Mouse (Mus musculus) midbrain, embryonic 15.5 days (tissue): ENCODE data around the gene Otor. TPM values are rescaled to one million over a fixed set of nuclear protein-coding genes. Genes with fewer than 3 reads are reported as not detected.

Experiments used
- ATAC-seq: fragments of 200-750 bp; cut with Nextera tagmentation; replicated peaks from 2 replicates; pipeline ENCODE4 v1.8.0; 2017; ENCODE audit warnings: moderate TSS enrichment
- H3K27ac ChIP-seq: fragments of 300-500 bp; sonication (generic); 2 replicates; pipeline ENCODE4 v1.5.1; 2015; ENCODE audit warnings: mild to moderate bottlenecking, inconsistent platforms
- H3K27me3 ChIP-seq: fragments of 300-500 bp; sonication (generic); replicated peaks from 2 replicates; pipeline ENCODE4 v1.6.1; 2015; ENCODE audit warnings: inconsistent platforms
- H3K36me3 ChIP-seq: fragments of 300-500 bp; sonication (generic); replicated peaks from 2 replicates; pipeline ENCODE4 v1.6.1; 2015; ENCODE audit warnings: inconsistent platforms
- H3K4me1 ChIP-seq: fragments of 300-500 bp; sonication (generic); 2 replicates; pipeline ENCODE4 v1.6.1; 2015; ENCODE audit warnings: inconsistent platforms
- H3K4me2 ChIP-seq: fragments of 300-500 bp; sonication (generic); 2 replicates; pipeline ENCODE4 v1.6.1; 2015; ENCODE audit warnings: inconsistent platforms, mild to moderate bottlenecking, moderate library complexity
- H3K4me3 ChIP-seq: fragments of 300-500 bp; sonication (generic); 2 replicates; pipeline ENCODE4 v1.5.1; 2015; ENCODE audit warnings: mild to moderate bottlenecking, inconsistent platforms
- H3K9ac ChIP-seq: fragments of 300-500 bp; sonication (generic); 2 replicates; pipeline ENCODE4 v1.6.1; 2015; ENCODE audit warnings: mild to moderate bottlenecking, inconsistent platforms
- H3K9me3 ChIP-seq: fragments of 300-500 bp; sonication (generic); 2 replicates; pipeline ENCODE4 v1.6.1; 2016; ENCODE audit warnings: inconsistent platforms
- WGBS: fragments of 180-500 bp; shearing (Covaris S2); methylation state at CpG from one replicate; pipeline ENCODE4 v1.1.7; 2015; ENCODE audit warnings: mixed read lengths; 5-methylcytosine and 5-hydroxymethylcytosine counted together
- polyA plus RNA-seq: library from polyadenylated mRNA; unstranded; fragments of >200 nt; fragmentation: Nextera tagmentation; extraction: Ambion mirVana; gene quantifications from 2 replicates; pipeline ENCODE4 v1.2.1, GENCODE M21; 2015

Gene Otor
- polyA plus RNA-seq, 1 experiment from 2014 or later, result 1.7 TPM

- H3K9ac ChIP-seq, result no peak overlapping the region
- no peaks in the 10 kb centered on the region for H3K27me3 ChIP-seq
- no peak overlapping the region for H3K4me3 ChIP-seq
- no peak overlapping the region for H3K27ac ChIP-seq
- no peaks in the 10 kb centered on the region for H3K36me3 ChIP-seq
- H3K4me1 ChIP-seq, result no peaks in the 10 kb centered on the region
- no peak for ATAC-seq
- no peaks in the 10 kb centered on the region for H3K9me3 ChIP-seq
- 81% methylated on average over 3 of the region's 3 CpGs for WGBS
- no peak overlapping the region for H3K4me2 ChIP-seq
Measured at GRCm38 (mm10) chr2:143081693-143082092, 3.4 kb downstream of the Otor start.

DNA sequence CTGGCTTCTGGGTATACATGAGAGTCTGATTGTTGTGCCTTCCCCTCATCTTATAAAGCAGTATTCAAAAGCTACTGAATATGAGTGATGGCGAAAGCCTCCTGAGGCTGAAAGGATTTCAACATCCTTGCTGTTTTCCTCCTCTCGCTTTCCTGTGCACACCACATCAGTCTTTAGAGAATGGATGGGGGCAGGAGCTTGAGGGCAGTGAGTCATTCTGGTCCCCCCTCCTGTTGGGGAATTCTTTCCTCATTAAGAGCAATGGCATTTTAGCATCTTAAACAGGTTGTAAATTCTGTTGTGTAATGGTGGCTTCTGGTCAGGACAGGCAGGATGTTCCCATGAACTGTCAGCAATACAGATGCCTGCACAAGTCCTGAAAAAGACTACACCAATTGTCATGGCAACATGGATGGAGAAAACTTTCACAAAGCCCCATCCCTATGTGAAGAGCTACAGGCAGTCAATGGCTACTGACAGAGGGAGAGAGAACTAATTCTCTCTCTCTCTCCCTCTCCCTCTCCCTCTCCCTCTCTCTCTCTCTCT lies 6.7 kb downstream of the Otor start:
- no peak overlapping the region for H3K9ac ChIP-seq

GRCm38 (mm10) chr2:143089866-143090265 lies 11.6 kb downstream of the Otor start:
- Histone ChIP-seq H3K4me3 (no peak overlapping the region), H3K9me3 (no peaks in the 10 kb centered on the region), H3K4me1 (no peaks in the 10 kb centered on the region), H3K4me2 (no peak overlapping the region), H3K27ac (no peak overlapping the region), H3K36me3 (no peaks in the 10 kb centered on the region), H3K9ac (no peak overlapping the region), H3K27me3 (no peaks in the 10 kb centered on the region)
- no peak for ATAC-seq
- WGBS, result 88% methylated on average over 8 of the region's 8 CpGs

More for the DNA sequence above, 6.7 kb downstream of the Otor start:
- Histone ChIP-seq H3K36me3 (no peaks in the 10 kb centered on the region), H3K27me3 (no peaks in the 10 kb centered on the region), H3K4me2 (no peak overlapping the region), H3K4me1 (no peaks in the 10 kb centered on the region), H3K9me3 (no peaks in the 10 kb centered on the region), H3K27ac (no peak overlapping the region), H3K4me3 (no peak overlapping the region)
- WGBS, result 59% methylated on average over 2 of the region's 2 CpGs
- no peak for ATAC-seq

GRCm38 (mm10) chr2:143093726-143094125 lies 15.5 kb downstream of the Otor start:
- Histone ChIP-seq H3K4me3 (no peak overlapping the region), H3K36me3 (no peaks in the 10 kb centered on the region), H3K4me1 (no peaks in the 10 kb centered on the region), H3K27ac (no peak overlapping the region; the same call in 1 of the 2 replicates), H3K27me3 (no peaks in the 10 kb centered on the region), H3K9ac (no peak overlapping the region), H3K4me2 (no peak overlapping the region), H3K9me3 (no peaks in the 10 kb centered on the region)
- ATAC-seq, result peak; percentile 95
- 32% methylated on average over 6 of the region's 6 CpGs for WGBS

- Histone ChIP-seq H3K4me3 (no peak overlapping the region), H3K4me1 (no peaks in the 10 kb centered on the region), H3K27ac (no peak overlapping the region), H3K9me3 (no peaks in the 10 kb centered on the region), H3K4me2 (no peak overlapping the region), H3K27me3 (no peaks in the 10 kb centered on the region), H3K9ac (no peak overlapping the region), H3K36me3 (no peaks in the 10 kb centered on the region)
- ATAC-seq, result no peak
- WGBS, result 63% methylated on average over 6 of the region's 6 CpGs
Measured at GRCm38 (mm10) chr2:143094761-143095160, 16.5 kb downstream of the Otor start.

GRCm38 (mm10) chr2:143097170-143097569 lies 18.9 kb downstream of the Otor start:
- no peak overlapping the region for H3K27ac ChIP-seq
- ATAC-seq, result no peak
- H3K9me3 ChIP-seq, result no peaks in the 10 kb centered on the region
- H3K27me3 ChIP-seq, result no peaks in the 10 kb centered on the region
- H3K4me1 ChIP-seq, result no peaks in the 10 kb centered on the region
- H3K9ac ChIP-seq, result no peak overlapping the region
- H3K36me3 ChIP-seq, result no peaks in the 10 kb centered on the region
- no peak overlapping the region for H3K4me3 ChIP-seq
- WGBS, result 85% methylated on average over 1 of the region's 1 CpGs
- no peak overlapping the region for H3K4me2 ChIP-seq

DNA sequence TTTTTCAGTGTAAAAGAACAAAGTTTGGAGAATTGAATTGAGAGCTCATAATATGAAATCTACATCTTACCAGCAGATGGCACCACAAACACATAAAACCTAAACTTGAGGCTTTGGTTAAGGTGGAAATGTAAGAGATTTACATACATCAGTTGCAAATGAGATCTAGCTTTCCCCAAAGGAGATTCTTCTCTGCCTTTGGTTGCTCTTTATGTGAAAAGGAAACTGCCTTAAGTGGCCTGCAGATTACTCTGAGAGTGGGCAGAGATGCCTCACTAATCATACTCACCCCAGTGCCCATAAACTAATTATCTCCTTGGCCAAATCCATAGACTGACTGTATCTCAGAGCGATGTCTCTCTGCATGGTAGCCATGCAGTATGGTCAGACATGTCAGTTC lies 35.6 kb downstream of the Otor start:
- WGBS, result 64% methylated on average over 1 of the region's 1 CpGs
- no peak overlapping the region for H3K4me2 ChIP-seq
- no peak overlapping the region for H3K9ac ChIP-seq
- H3K36me3 ChIP-seq, result no peaks in the 10 kb centered on the region
- H3K27ac ChIP-seq, result 0 out of 2 replicates have a peak overlapping the region, but pooled peaks have one; percentile 0
- H3K4me1 ChIP-seq, result peaks cover 6% of the 10 kb centered on the region; the same call in 1 of the 2 replicates
- H3K4me3 ChIP-seq, result no peak overlapping the region
- no peaks in the 10 kb centered on the region for H3K27me3 ChIP-seq
- H3K9me3 ChIP-seq, result no peaks in the 10 kb centered on the region
- peak; percentile 72 for ATAC-seq

DNA sequence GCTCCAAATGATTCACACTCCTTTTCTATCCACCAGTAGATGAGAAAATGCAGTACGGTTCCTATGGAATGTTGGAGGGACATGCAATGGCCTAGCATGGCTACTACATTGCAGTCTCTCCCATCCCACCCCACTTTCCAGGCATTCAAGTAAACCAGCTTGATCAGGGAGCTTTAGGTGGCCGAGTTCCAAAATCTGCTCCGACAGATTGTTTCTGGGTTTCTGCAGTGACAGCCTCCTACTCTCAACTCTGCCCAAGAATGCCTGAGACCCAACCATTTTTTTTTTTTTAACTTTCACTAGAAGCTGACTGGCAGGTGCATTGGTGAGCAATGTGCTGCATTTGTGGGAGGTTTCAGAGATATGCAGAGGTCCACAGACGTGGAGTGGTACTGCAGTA lies 36.4 kb downstream of the Otor start:
- no peak overlapping the region for H3K4me3 ChIP-seq
- WGBS, result 83% methylated on average over 4 of the region's 4 CpGs
- H3K36me3 ChIP-seq, result no peaks in the 10 kb centered on the region
- H3K27ac ChIP-seq, result no peak overlapping the region
- ATAC-seq, result 0 out of 2 replicates have a peak, but pooled peaks have one; percentile 5
- H3K4me1 ChIP-seq, result peaks cover 6% of the 10 kb centered on the region; the same call in 1 of the 2 replicates
- H3K4me2 ChIP-seq, result no peak overlapping the region
- H3K9ac ChIP-seq, result no peak overlapping the region
- H3K27me3 ChIP-seq, result no peaks in the 10 kb centered on the region
- H3K9me3 ChIP-seq, result no peaks in the 10 kb centered on the region

DNA sequence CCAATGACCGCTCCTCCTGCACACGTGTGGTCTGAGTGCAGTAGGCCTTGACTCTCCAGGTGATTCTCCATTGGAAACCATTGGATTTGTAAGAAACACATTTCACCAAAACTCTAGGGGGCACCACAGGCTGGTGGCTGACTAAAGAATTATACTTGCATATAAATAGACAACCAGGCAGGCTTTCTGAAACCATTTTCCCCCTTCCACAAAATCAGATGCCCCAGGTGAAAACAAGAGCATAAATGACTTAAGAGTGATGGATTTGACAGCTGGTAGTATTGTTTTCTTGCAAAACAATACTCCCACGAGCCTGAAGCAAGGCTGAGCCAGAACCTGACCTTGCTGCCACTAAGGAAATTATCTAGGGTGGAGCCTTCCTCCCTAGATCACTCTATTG lies 39.2 kb downstream of the Otor start:
- Histone ChIP-seq H3K4me2 (no peak overlapping the region), H3K27me3 (no peaks in the 10 kb centered on the region), H3K4me1 (peaks cover 6% of the 10 kb centered on the region; the same call in 1 of the 2 replicates), H3K9me3 (no peaks in the 10 kb centered on the region), H3K9ac (no peak overlapping the region), H3K36me3 (no peaks in the 10 kb centered on the region), H3K4me3 (no peak overlapping the region), H3K27ac (no peak overlapping the region)
- no peak for ATAC-seq
- WGBS, result 60% methylated on average over 3 of the region's 3 CpGs

- ATAC-seq, result no peak
- Histone ChIP-seq H3K36me3 (no peaks in the 10 kb centered on the region), H3K4me3 (no peak overlapping the region), H3K4me1 (peaks cover 6% of the 10 kb centered on the region; the same call in 1 of the 2 replicates), H3K27ac (no peak overlapping the region), H3K9ac (no peak overlapping the region), H3K9me3 (no peaks in the 10 kb centered on the region), H3K27me3 (no peaks in the 10 kb centered on the region), H3K4me2 (no peak overlapping the region)
- WGBS, result 85% methylated on average over 7 of the region's 7 CpGs
Measured at GRCm38 (mm10) chr2:143118221-143118620, 39.9 kb downstream of the Otor start.

DNA sequence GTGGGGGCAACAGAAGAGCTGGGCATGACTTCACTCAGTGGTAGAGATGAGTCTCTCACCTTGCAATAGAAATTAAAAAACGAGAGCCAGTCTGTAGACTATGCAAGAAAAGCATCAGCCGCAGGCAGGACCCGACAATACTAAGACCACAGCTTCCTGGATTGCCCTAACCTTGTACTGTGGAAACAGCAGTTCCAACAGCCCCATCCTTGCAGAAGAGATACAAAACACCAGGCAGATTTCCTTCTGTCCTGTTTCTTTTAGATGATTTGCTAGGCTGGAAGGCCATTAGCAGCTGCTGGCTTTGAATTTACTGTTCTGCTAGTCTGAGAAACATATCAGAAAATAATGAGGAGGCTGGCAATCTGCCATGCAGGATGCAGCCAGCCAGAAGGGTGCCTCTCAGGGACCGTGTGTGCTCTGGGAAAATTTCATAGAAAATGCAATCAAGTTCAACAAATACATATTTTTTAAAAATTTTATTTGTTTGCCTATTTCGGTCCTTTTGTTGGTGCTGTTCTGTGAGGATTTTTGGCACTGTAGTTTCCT lies 52.9 kb downstream of the Otor start:
- no peaks in the 10 kb centered on the region for H3K27me3 ChIP-seq
- 0 out of 2 replicates have a peak, but pooled peaks cover 6% of the 10 kb centered on the region for H3K4me1 ChIP-seq
- no peak overlapping the region for H3K9ac ChIP-seq
- H3K36me3 ChIP-seq, result no peaks in the 10 kb centered on the region
- H3K9me3 ChIP-seq, result no peaks in the 10 kb centered on the region
- no peak overlapping the region for H3K4me3 ChIP-seq
- ATAC-seq, result peak; percentile 66; the same call in 1 of the 2 replicates
- 70% methylated on average over 5 of the region's 5 CpGs for WGBS
- H3K4me2 ChIP-seq, result no peak overlapping the region
- H3K27ac ChIP-seq, result peak overlapping the region; percentile 60; the same call in 1 of the 2 replicates
